Mouse (Mus musculus) MEL (cell line): Measurements from ENCODE around the gene 1700001C19Rik.

Experiments
- BHLHE40 ChIP-seq: IDR thresholded peaks from 2 replicates; pipeline ENCODE4 v1.6.1; 2012; ENCODE audit warnings: low read depth, mild to moderate bottlenecking, inconsistent platforms, low read length, improper control_type of control experiment, borderline replicate concordance
- CHD2 ChIP-seq: IDR thresholded peaks from 2 replicates; pipeline ENCODE4 v1.6.1; 2011; ENCODE audit warnings: low read length, improper control_type of control experiment
- CTCF ChIP-seq, 3 experiments: IDR thresholded peaks in 2 of 3; conservative IDR thresholded peaks in 1 of 3; 2 replicates each; pipeline ENCODE4 v1.5.1; 2011 to 2012; ENCODE audit warnings: low read length in 3 of 3, low read depth in 2 of 3, mild to moderate bottlenecking in 2 of 3, improper control_type of control experiment in 1 of 3, inconsistent platforms in 1 of 3, mixed read lengths in 1 of 3, moderate library complexity in 1 of 3; ENCODE audit not compliant: control insufficient read depth in 1 of 3, insufficient read depth in 1 of 3, poor library complexity in 1 of 3, severe bottlenecking in 1 of 3
- ELF1 ChIP-seq: IDR thresholded peaks from 2 replicates; pipeline ENCODE4 v1.6.1; 2014; ENCODE audit warnings: low read depth, mild to moderate bottlenecking, inconsistent platforms, low read length, improper control_type of control experiment, moderate library complexity
- EP300 ChIP-seq, 2 experiments: IDR thresholded peaks; 2 replicates each; pipeline ENCODE4 v1.6.1; 2011; ENCODE audit warnings: improper control_type of control experiment in 2 of 2, low read length in 2 of 2, low read depth in 1 of 2, mild to moderate bottlenecking in 1 of 2
- GABPA ChIP-seq: IDR thresholded peaks from 2 replicates; pipeline ENCODE4 v1.6.1; 2012; ENCODE audit warnings: low read depth, mild to moderate bottlenecking, inconsistent platforms, low read length, improper control_type of control experiment, moderate library complexity
- HCFC1 ChIP-seq: IDR thresholded peaks from 2 replicates; pipeline ENCODE4 v1.6.1; 2012; ENCODE audit warnings: low read depth, mild to moderate bottlenecking, inconsistent platforms, low read length, improper control_type of control experiment, moderate library complexity
- MEF2A ChIP-seq: IDR thresholded peaks from 2 replicates; pipeline ENCODE4 v1.6.1; 2014; ENCODE audit warnings: low read depth, mild to moderate bottlenecking, inconsistent platforms, low read length, improper control_type of control experiment; ENCODE audit not compliant: poor library complexity, insufficient replicate concordance, severe bottlenecking; ENCODE audit errors: extremely low read depth
- POLR2A ChIP-seq, 2 experiments: IDR thresholded peaks; 2 replicates each; pipeline ENCODE4 v1.6.1; 2011 to 2012; ENCODE audit warnings: low read length in 2 of 2, mild to moderate bottlenecking in 2 of 2, control low read depth in 1 of 2, improper control_type of control experiment in 1 of 2, low read depth in 1 of 2, moderate library complexity in 1 of 2; ENCODE audit not compliant: control insufficient read depth in 1 of 2, insufficient read depth in 1 of 2, poor library complexity in 1 of 2
- RCOR1 ChIP-seq: IDR thresholded peaks from 2 replicates; pipeline ENCODE4 v1.6.1; 2012; ENCODE audit warnings: low read depth, mild to moderate bottlenecking, inconsistent platforms, low read length, improper control_type of control experiment
- TAL1 ChIP-seq: IDR thresholded peaks from 2 replicates; pipeline ENCODE4 v1.6.1; 2012; ENCODE audit warnings: mild to moderate bottlenecking, inconsistent platforms, low read length, moderate library complexity, mixed read lengths
- TBP ChIP-seq: IDR thresholded peaks from 2 replicates; pipeline ENCODE4 v1.8.0; 2011; ENCODE audit warnings: low read depth, low read length, improper control_type of control experiment
- USF2 ChIP-seq, 2 experiments: IDR thresholded peaks; 2 replicates each; pipeline ENCODE4 v1.6.1; 2011 to 2012; ENCODE audit warnings: improper control_type of control experiment in 2 of 2, low read length in 2 of 2, borderline replicate concordance in 1 of 2, inconsistent platforms in 1 of 2, low read depth in 1 of 2, mild to moderate bottlenecking in 1 of 2; ENCODE audit not compliant: insufficient read depth in 1 of 2
- ZMIZ1 ChIP-seq: IDR thresholded peaks from 2 replicates; pipeline ENCODE4 v1.6.1; 2012; ENCODE audit warnings: low read depth, mild to moderate bottlenecking, inconsistent platforms, low read length, improper control_type of control experiment, moderate library complexity

- TF ChIP-seq USF2 (IDR thresholded peaks at IDR 0.05; ENCODE audit: borderline replicate concordance in 1 of 2, insufficient read depth in 1 of 2, low read depth in 1 of 2, low read length in 2 of 2) = no peak
- no peak for TF ChIP-seq POLR2A (IDR thresholded peaks at IDR 0.05; ENCODE audit: control insufficient read depth in 1 of 2, insufficient read depth in 1 of 2, low read depth in 1 of 2, low read length in 2 of 2, poor library complexity in 1 of 2)
- no peak for TF ChIP-seq GABPA
- TF ChIP-seq CTCF (IDR thresholded peaks at IDR 0.05 in 2 of 3, conservative IDR thresholded peaks at IDR 0.05 in 1 of 3; ENCODE audit: control insufficient read depth in 1 of 3, insufficient read depth in 1 of 3, low read depth in 2 of 3, low read length in 3 of 3, poor library complexity in 1 of 3, severe bottlenecking in 1 of 3) = no peak
- TF ChIP-seq MEF2A = no peak
- TF ChIP-seq BHLHE40 = no peak
- no peak for TF ChIP-seq TBP
- TF ChIP-seq RCOR1 = no peak
- TF ChIP-seq EP300 (IDR thresholded peaks at IDR 0.05; ENCODE audit: low read depth in 1 of 2, low read length in 2 of 2) = no peak
- TF ChIP-seq CHD2 = no peak
- no peak for TF ChIP-seq ELF1
- TF ChIP-seq ZMIZ1 = no peak
- no peak for TF ChIP-seq HCFC1
- TF ChIP-seq TAL1 = no peak
These were observed 29.1 kb upstream of the 1700001C19Rik start for GRCm38 (mm10) chr17:47466284-47466683.
